Mouse (Mus musculus) MEL (cell line): ENCODE measurements around the gene Stab1. TPM values are rescaled to one million over a fixed set of nuclear protein-coding genes. Genes with fewer than 3 reads are reported as not detected.

Experiments used
- DNase-seq: peaks from one replicate; pipeline ENCODE4 v3.0.0; 2011; ENCODE audit warnings: low read depth, low spot score
- H3K27ac ChIP-seq: 2 replicates; pipeline ENCODE4 v1.5.1; 2012; ENCODE audit warnings: low read depth, mild to moderate bottlenecking, control low read depth, low read length, moderate library complexity; ENCODE audit not compliant: control insufficient read depth
- H3K27me3 ChIP-seq, 2 experiments: fragments of 150-350 bp in 1 of 2; sonication (generic) in 1 of 2; 2 replicates each; pipeline ENCODE4 v1.6.1; 2012; ENCODE audit warnings: low read length in 2 of 2, mild to moderate bottlenecking in 2 of 2, improper control_type of control experiment in 1 of 2, moderate library complexity in 1 of 2; ENCODE audit not compliant: insufficient read depth in 2 of 2, control insufficient read depth in 1 of 2
- H3K36me3 ChIP-seq, 2 experiments: 2 replicates each; pipeline ENCODE4 v1.6.1; 2012 to 2014; ENCODE audit warnings: low read length in 2 of 2, improper control_type of control experiment in 1 of 2, inconsistent platforms in 1 of 2, mild to moderate bottlenecking in 1 of 2; ENCODE audit not compliant: insufficient read depth in 2 of 2, control insufficient read depth in 1 of 2
- H3K4me1 ChIP-seq, 2 experiments: fragments of 150-350 bp in 1 of 2; sonication (generic) in 1 of 2; 2 replicates each; pipeline ENCODE4 v1.6.1; 2012; ENCODE audit warnings: low read length in 2 of 2, improper control_type of control experiment in 1 of 2, mild to moderate bottlenecking in 1 of 2; ENCODE audit not compliant: insufficient read depth in 2 of 2, control insufficient read depth in 1 of 2
- H3K4me3 ChIP-seq, 2 experiments: fragments of 150-350 bp in 1 of 2; sonication (generic) in 1 of 2; 2 replicates each; pipeline ENCODE4 v1.5.1; 2012; ENCODE audit warnings: low read depth in 2 of 2, low read length in 2 of 2, mild to moderate bottlenecking in 2 of 2, moderate library complexity in 2 of 2, control low read depth in 1 of 2, improper control_type of control experiment in 1 of 2; ENCODE audit not compliant: control insufficient read depth in 1 of 2, insufficient read depth in 1 of 2
- H3K79me2 ChIP-seq: 2 replicates; pipeline ENCODE4 v1.6.1; 2012; ENCODE audit warnings: mild to moderate bottlenecking, low read length, moderate library complexity; ENCODE audit not compliant: control insufficient read depth, poor library complexity, insufficient read depth
- H3K9ac ChIP-seq: 2 replicates; pipeline ENCODE4 v1.6.1; 2012; ENCODE audit warnings: low read depth, mild to moderate bottlenecking, control low read depth, low read length, moderate library complexity; ENCODE audit not compliant: control insufficient read depth, poor library complexity, severe bottlenecking
- H3K9me3 ChIP-seq: fragments of 150-350 bp; sonication (generic); replicated peaks from 2 replicates; pipeline ENCODE4 v1.6.1; 2012; ENCODE audit warnings: mild to moderate bottlenecking, low read length, improper control_type of control experiment, moderate library complexity; ENCODE audit not compliant: insufficient read depth
- CHD1 ChIP-seq: IDR thresholded peaks from 2 replicates; pipeline ENCODE4 v1.6.1; 2012; ENCODE audit warnings: low read depth, mild to moderate bottlenecking, inconsistent platforms, low read length, improper control_type of control experiment
- CTCF ChIP-seq, 3 experiments: IDR thresholded peaks in 2 of 3; conservative IDR thresholded peaks in 1 of 3; 2 replicates each; pipeline ENCODE4 v1.5.1; 2011 to 2012; ENCODE audit warnings: low read length in 3 of 3, low read depth in 2 of 3, mild to moderate bottlenecking in 2 of 3, improper control_type of control experiment in 1 of 3, inconsistent platforms in 1 of 3, mixed read lengths in 1 of 3, moderate library complexity in 1 of 3; ENCODE audit not compliant: control insufficient read depth in 1 of 3, insufficient read depth in 1 of 3, poor library complexity in 1 of 3, severe bottlenecking in 1 of 3
- E2F4 ChIP-seq: IDR thresholded peaks from 2 replicates; pipeline ENCODE4 v1.6.1; 2011; ENCODE audit warnings: low read depth, low read length, improper control_type of control experiment, borderline replicate concordance
- ELF1 ChIP-seq: IDR thresholded peaks from 2 replicates; pipeline ENCODE4 v1.6.1; 2014; ENCODE audit warnings: low read depth, mild to moderate bottlenecking, inconsistent platforms, low read length, improper control_type of control experiment, moderate library complexity
- EP300 ChIP-seq, 2 experiments: IDR thresholded peaks; 2 replicates each; pipeline ENCODE4 v1.6.1; 2011; ENCODE audit warnings: improper control_type of control experiment in 2 of 2, low read length in 2 of 2, low read depth in 1 of 2, mild to moderate bottlenecking in 1 of 2
- GATA1 ChIP-seq: IDR thresholded peaks from 2 replicates; pipeline ENCODE4 v1.6.1; 2011; ENCODE audit warnings: low read depth, low read length, improper control_type of control experiment
- MAZ ChIP-seq: IDR thresholded peaks from 2 replicates; pipeline ENCODE4 v1.6.1; 2012; ENCODE audit warnings: low read depth, mild to moderate bottlenecking, inconsistent platforms, low read length, improper control_type of control experiment
- MEF2A ChIP-seq: IDR thresholded peaks from 2 replicates; pipeline ENCODE4 v1.6.1; 2014; ENCODE audit warnings: low read depth, mild to moderate bottlenecking, inconsistent platforms, low read length, improper control_type of control experiment; ENCODE audit not compliant: poor library complexity, insufficient replicate concordance, severe bottlenecking; ENCODE audit errors: extremely low read depth
- NRF1 ChIP-seq: IDR thresholded peaks from 2 replicates; pipeline ENCODE4 v1.6.1; 2014; ENCODE audit warnings: low read depth, mild to moderate bottlenecking, inconsistent platforms, low read length, improper control_type of control experiment, moderate library complexity; ENCODE audit not compliant: poor library complexity, insufficient read depth, severe bottlenecking
- POLR2AphosphoS2 ChIP-seq: IDR thresholded peaks from 2 replicates; pipeline ENCODE4 v1.6.1; 2011; ENCODE audit warnings: low read length, improper control_type of control experiment
- RCOR1 ChIP-seq: IDR thresholded peaks from 2 replicates; pipeline ENCODE4 v1.6.1; 2012; ENCODE audit warnings: low read depth, mild to moderate bottlenecking, inconsistent platforms, low read length, improper control_type of control experiment
- TCF12 ChIP-seq: IDR thresholded peaks from 2 replicates; pipeline ENCODE4 v1.6.1; 2014; ENCODE audit warnings: low read depth, mild to moderate bottlenecking, inconsistent platforms, low read length, improper control_type of control experiment, moderate library complexity
- UBTF ChIP-seq: IDR thresholded peaks from 2 replicates; pipeline ENCODE4 v1.6.1; 2012; ENCODE audit warnings: low read depth, mild to moderate bottlenecking, inconsistent platforms, low read length, improper control_type of control experiment, moderate library complexity, borderline replicate concordance; ENCODE audit not compliant: insufficient read depth
- polyA plus RNA-seq, 2 experiments: library from polyadenylated mRNA; stranded (reverse) in 1 of 2; unstranded in 1 of 2; fragments of >175 nt in 1 of 2; fragments of >200 nt in 1 of 2; gene quantifications; 2 replicates each; pipeline versions ENCODE4 v1.2.1 to v1.2.4; 2012; ENCODE audit warnings: low replicate concordance in 2 of 2, low read depth in 1 of 2; ENCODE audit not compliant: insufficient read length in 2 of 2, insufficient read depth in 1 of 2, missing spikeins in 1 of 2
- total RNA-seq: library from RNA; depleted of rRNA; stranded (reverse); fragments of 300-350 nt; gene quantifications from 2 replicates; pipeline ENCODE4 v1.2.3, GENCODE M21; 2012

Gene Stab1
- total and polyA plus RNA-seq, 3 experiments: 0.15 to 0.40 TPM; not detected in 1

- no peak for DNase-seq
- H3K79me2 ChIP-seq: no peaks in the 10 kb centered on the region
- TF ChIP-seq POLR2AphosphoS2: no peak
- no peak for TF ChIP-seq E2F4
- TF ChIP-seq CHD1: no peak
- H3K4me1 ChIP-seq: peaks cover 0 to 19% of the 10 kb centered on the region in 2 experiments; a peak in 2 of 4 replicates
- no peak overlapping the region for H3K4me3 ChIP-seq
- no peaks in the 10 kb centered on the region for H3K27me3 ChIP-seq
- H3K9ac ChIP-seq: no peak overlapping the region
- H3K27ac ChIP-seq: no peak overlapping the region
- no peaks in the 10 kb centered on the region for H3K9me3 ChIP-seq
- H3K36me3 ChIP-seq: peaks cover 2 to 8% of the 10 kb centered on the region in 2 experiments; a peak in 3 of 4 replicates
Measured at GRCm38 (mm10) chr14:31170963-31171362, 2.5 kb upstream of the Stab1 start.

- H3K9me3 ChIP-seq: no peaks in the 10 kb centered on the region
- H3K27ac ChIP-seq: no peak overlapping the region
- H3K9ac ChIP-seq: no peak overlapping the region
- H3K36me3 ChIP-seq: peaks cover 2 to 8% of the 10 kb centered on the region in 2 experiments; a peak in 3 of 4 replicates
- no peak overlapping the region for H3K4me3 ChIP-seq
- peak; percentile 82 for DNase-seq
- H3K27me3 ChIP-seq: no peaks in the 10 kb centered on the region
- TF ChIP-seq TCF12: peak; percentile 44; the same call in 1 of the 2 replicates
- peak; percentile 71 for TF ChIP-seq GATA1
- peak; percentile 47; the same call in 1 of the 2 replicates for TF ChIP-seq MAZ
- TF ChIP-seq NRF1: no peak
- peak; percentile 80 for TF ChIP-seq RCOR1
- TF ChIP-seq EP300 (IDR thresholded peaks at IDR 0.05; ENCODE audit: low read depth in 1 of 2, low read length in 2 of 2): peak; percentile 36 to 48; a peak in 2 of 4 replicates
- TF ChIP-seq CTCF (IDR thresholded peaks at IDR 0.05 in 2 of 3, conservative IDR thresholded peaks at IDR 0.05 in 1 of 3; ENCODE audit: control insufficient read depth in 1 of 3, insufficient read depth in 1 of 3, low read depth in 2 of 3, low read length in 3 of 3, poor library complexity in 1 of 3, severe bottlenecking in 1 of 3): no peak
- TF ChIP-seq, all 39 proteins: peak for 5
- Histone ChIP-seq H3K4me1 (peaks cover 0 to 19% of the 10 kb centered on the region in 2 experiments; a peak in 2 of 4 replicates), H3K79me2 (no peaks in the 10 kb centered on the region)
Measured at GRCm38 (mm10) chr14:31169508-31169907, 1.1 kb upstream of the Stab1 start.

GRCm38 (mm10) chr14:31166827-31167226 is 1.6 kb downstream of the Stab1 start:
- no peak overlapping the region for H3K27ac ChIP-seq
- peaks cover 0 to 9% of the 10 kb centered on the region in 2 experiments; a peak in 2 of 4 replicates for H3K36me3 ChIP-seq
- H3K79me2 ChIP-seq: no peaks in the 10 kb centered on the region
- peaks cover 0 to 25% of the 10 kb centered on the region in 2 experiments for H3K4me1 ChIP-seq
- H3K4me3 ChIP-seq: no peak overlapping the region
- DNase-seq: no peak
- TF ChIP-seq MEF2A: no peak
- no peak for TF ChIP-seq CHD1
- TF ChIP-seq UBTF: no peak
- no peak for TF ChIP-seq ELF1
- no peak for TF ChIP-seq CTCF (IDR thresholded peaks at IDR 0.05 in 2 of 3, conservative IDR thresholded peaks at IDR 0.05 in 1 of 3; ENCODE audit: control insufficient read depth in 1 of 3, insufficient read depth in 1 of 3, low read depth in 2 of 3, low read length in 3 of 3, poor library complexity in 1 of 3, severe bottlenecking in 1 of 3)
- H3K27me3 ChIP-seq: no peaks in the 10 kb centered on the region
- no peaks in the 10 kb centered on the region for H3K9me3 ChIP-seq
- H3K9ac ChIP-seq: no peak overlapping the region
